ENCODE assay signal across 1 mouse cellular context in the genomic region with DNA sequence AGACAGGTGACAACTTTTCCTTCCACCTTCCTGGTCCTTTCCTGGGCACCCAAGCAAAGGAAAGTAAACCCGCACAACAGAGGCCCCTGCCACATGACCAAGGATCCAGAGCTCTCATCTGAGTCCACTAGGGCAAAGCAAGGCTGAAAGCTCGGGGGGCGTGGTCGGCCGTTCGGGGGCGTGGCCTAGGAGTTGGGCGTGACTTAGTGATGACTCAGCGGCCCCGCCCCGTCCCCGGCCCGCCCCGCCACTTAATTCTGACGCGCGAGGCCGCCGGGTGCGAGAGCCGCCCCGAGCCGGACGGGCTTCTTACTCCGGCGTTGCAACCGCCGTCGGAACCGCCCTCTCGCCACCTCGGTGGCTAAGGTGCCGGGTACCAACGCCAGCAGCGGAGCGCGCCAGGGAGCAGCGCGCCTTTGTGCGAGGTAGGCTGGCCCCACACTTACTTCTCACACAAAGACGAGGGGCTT.
TF ChIP-seq lines count a peak whose summit lies in the region.

No protein-coding gene starts in this region.

TF ChIP-seq in CH12.LX, 34 proteins besides CTCF, POLR2A, EP300 and RAD21 (continued from another document):
- TF ChIP-seq SIN3A (IDR thresholded peaks at IDR 0.05; ENCODE audit: low read length) (0 out of 2 replicates have a peak, but pooled peaks have one; percentile 8), USF2 (conservative IDR thresholded peaks at IDR 0.05; ENCODE audit: low read depth, low read length) (no peak), CHD1 (IDR thresholded peaks at IDR 0.05; ENCODE audit: low read depth, low read length) (no peak), NRF1 (IDR thresholded peaks at IDR 0.05; ENCODE audit: low read depth, low read length) (no peak), MYC (IDR thresholded peaks at IDR 0.05; ENCODE audit: low read depth, low read length) (no peak), BHLHE40 (IDR thresholded peaks at IDR 0.05; ENCODE audit: low read depth, low read length) (no peak), ETS1 (conservative IDR thresholded peaks at IDR 0.05; ENCODE audit: low read depth, low read length) (no peak), KAT2A (IDR thresholded peaks at IDR 0.05; ENCODE audit: insufficient replicate concordance, low read length) (no peak), TBP (conservative IDR thresholded peaks at IDR 0.05; ENCODE audit: low read depth, low read length) (peak; percentile 38; the same call in 1 of the 2 replicates), HCFC1 (IDR thresholded peaks at IDR 0.05; ENCODE audit: low read depth, low read length) (peak; percentile 30; the same call in 1 of the 2 replicates), MAFK (IDR thresholded peaks at IDR 0.05; ENCODE audit: insufficient replicate concordance, low read length) (0 out of 2 replicates have a peak, but pooled peaks have one; percentile 52), PAX5 (IDR thresholded peaks at IDR 0.05; ENCODE audit: low read length) (no peak), E2F4 (IDR thresholded peaks at IDR 0.05; ENCODE audit: insufficient replicate concordance, low read depth, low read length) (no peak), TCF12 (IDR thresholded peaks at IDR 0.05; ENCODE audit: low read depth, low read length) (peak; percentile 58), MAX (IDR thresholded peaks at IDR 0.05; ENCODE audit: low read length) (no peak), ZMIZ1 (IDR thresholded peaks at IDR 0.05; ENCODE audit: low read depth, low read length) (peak; percentile 95)
